Mouse (Mus musculus): ENCODE data around the gene Gckr.
A peak's percentile ranks its signal among the peaks of the same experiment; 100 is the strongest.
"Not testable (repeated sequence)": the region's sequence is repeated elsewhere in the genome, so short reads cannot be mapped to it uniquely, and the experiment has no call there.

Gckr gene

DNA sequence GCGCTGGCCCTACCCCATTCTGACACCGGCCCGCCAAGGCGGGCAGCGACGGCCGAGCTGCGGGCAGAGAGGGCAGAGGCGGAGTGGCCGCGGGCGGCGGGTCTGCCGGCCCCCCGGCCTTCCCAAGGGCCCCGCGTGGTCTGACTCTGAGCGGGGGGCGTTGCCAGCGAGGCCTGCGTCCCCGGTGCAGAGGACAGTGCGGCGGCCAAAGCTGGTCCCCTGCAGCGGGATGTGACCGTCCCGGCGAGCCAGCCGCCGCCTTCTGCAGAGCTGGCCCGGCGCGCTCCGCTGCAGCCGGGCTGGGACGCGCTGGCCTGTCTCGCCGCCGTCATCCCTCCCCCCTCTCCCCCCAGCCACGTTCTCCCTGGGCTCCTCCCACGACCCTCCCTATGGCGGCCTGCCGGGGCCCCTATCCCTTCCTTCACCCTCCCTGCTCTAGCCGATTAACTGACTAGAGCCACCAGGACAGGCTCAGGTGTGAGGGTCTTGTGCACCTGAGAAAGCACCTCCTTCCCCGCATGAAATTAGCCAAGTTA lies 1.6 kb upstream of the Gckr start, which contains the start of gene Fndc4:
TSS of gene Fndc4 (minus strand) at position 475 of the 536 bp plus-strand sequence.
- peak; percentile 34 for DNase-seq (ENCODE audit: low spot score)

DNA sequence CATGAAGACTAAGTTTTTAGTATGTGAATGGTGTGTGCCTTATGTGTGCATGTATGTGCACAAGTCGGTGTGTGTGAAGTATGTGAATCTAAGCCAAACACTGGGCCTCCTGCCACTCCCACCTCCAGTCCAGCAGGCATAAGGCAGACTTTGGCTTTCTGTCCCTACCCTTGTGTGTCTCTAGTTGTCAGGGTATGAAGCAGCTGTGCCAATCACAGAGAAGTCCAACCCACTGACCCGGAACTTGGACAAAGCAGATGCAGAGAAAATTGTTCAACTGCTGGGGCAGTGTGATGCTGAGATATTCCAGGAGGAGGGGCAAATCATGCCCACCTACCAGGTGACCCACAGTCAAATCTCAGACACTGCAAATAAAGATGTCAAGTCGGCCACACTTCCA lies 738 bp downstream of the Gckr start:
- no peak for DNase-seq (ENCODE audit: low spot score)

DNA sequence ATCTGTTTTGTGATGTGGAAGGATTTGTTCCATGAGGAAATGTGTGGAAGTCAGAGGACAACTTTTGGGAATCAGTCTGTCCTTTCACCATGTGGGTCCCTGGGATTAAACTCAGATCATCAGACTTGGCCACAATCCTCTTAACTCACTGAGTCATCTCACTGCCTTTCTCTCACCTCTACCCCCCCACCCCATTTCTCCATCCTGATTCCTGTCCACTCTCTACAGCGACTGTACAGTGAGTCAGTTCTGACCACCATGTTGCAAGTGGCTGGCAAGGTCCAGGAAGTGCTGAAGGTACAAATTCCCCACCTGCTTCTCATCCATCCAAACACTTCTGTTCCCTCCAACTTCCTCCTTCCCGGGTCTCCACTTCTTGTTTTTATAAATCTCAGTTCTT lies 1.2 kb downstream of the Gckr start:
- no peak for DNase-seq (ENCODE audit: low spot score)

DNA sequence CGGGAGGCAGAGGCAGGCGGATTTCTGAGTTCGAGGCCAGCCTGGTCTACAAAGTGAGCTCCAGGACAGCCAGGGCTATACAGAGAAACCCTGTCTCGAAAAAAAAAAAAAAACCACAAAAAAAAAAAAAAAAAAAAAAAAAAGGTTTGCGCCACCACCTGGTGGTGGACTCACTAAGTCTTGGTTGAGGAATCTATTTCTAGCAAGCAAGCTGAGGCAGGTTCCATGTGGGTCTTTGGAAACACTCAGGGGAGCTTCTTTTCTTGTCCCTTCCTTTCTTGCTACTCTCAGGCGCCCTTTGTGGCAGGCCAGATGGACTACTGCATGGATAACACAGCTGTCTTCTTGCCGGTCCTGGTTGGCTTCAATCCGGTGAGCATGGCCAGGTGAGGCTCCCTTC lies 4.6 kb downstream of the Gckr start:
- no peak for DNase-seq (ENCODE audit: low spot score)

DNA sequence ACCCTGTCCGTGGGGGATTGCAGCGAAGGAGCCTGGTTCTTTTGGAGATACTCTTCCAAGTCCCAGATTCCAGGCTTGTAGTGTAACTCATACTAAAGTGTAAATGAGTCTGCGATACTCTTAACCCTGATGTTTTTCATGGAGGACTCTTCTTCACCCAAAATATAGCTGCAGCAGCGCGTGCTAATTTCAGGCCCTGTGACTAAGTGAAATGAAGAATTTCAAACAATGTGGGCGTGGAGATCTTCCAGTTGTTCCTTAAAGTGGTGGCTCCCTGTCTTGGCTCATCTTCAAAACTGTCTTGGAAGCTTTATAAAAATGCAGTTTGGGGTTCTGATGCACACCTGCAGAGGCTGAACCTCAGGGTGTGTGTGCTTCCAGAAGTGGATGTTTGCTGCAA lies 5.8 kb downstream of the Gckr start:
- no peak for DNase-seq (ENCODE audit: low spot score)

DNA sequence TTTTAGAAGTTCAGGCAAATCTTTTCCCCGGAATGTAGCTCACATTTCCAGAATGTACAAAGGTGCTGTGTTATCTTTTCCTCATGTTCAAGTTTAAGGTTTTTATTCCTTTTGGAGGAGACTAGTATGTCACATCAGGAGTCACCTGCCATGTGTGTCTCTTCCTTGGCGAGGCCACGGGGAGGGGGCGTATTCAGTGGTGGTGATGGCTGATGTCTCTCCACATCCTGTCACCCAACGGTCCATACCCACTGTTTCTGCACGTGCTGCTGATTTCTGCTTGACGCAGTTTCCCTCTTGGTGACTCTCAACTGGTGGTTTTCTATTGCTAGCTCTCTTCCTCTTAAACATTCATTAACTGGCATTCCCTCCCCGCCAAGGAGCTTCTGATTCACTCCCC lies 15.6 kb downstream of the Gckr start:
- DNase-seq (ENCODE audit: low spot score): no peak

DNA sequence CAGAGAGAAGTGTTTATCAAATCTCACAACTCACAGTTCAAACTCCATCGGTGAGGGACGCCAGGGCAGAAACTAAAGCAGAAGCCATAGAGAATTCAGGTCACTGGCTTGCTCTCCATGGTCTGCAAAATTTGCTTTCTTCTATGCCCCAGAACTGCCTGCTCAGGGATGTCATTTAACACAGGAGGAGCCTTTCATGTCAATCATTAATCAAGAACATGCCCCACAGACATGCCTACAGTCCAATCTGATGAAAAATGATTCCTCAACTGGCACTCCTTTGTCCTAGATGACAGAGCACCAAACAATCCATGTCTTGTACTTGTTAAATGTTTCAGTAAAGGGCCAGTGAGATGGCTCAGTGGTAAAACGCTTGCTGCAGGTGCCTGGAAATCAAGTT lies 25.5 kb downstream of the Gckr start:
- no peak for DNase-seq (ENCODE audit: low spot score)

DNA sequence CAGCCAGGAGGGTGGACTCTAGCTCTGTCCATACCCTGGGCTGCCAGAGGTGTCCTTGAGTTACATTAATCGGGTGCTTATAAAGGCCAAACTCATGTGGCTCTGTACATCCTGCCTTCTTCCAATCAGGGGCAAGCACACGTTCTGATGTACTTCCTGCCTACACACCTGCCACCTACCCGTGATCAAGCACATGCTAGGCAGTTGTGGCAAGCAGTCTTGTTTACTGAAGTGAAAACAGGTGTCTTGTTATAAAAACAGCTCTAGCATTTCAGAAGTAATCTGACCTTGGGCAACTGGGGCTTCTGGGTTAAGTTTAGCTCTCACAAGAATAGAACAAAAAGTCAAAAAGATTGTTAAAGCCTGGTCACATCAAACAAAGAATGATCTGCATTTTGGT lies 26.8 kb downstream of the Gckr start:
- DNase-seq (ENCODE audit: low spot score): no peak

DNA sequence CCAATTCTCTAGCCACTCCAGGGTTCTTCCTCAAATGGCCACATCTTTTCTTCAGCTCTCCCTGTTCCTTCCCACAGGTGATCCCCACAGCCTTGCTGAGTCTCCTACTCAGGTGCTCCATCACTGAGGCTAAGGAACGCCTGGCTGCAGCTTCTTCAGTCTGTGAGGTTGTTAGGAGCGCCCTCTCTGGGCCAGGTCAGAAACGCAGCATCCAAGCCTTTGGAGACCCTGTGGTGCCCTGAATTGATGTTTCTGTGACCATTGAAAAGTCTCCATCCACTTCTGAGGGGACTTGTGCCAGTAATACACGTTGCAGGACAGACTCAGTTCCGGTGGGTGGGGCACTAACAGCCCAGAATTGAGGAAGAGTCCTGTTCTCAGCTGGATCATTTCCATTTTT lies 29.6 kb downstream of the Gckr start:
- no peak for DNase-seq (ENCODE audit: low spot score)

DNA sequence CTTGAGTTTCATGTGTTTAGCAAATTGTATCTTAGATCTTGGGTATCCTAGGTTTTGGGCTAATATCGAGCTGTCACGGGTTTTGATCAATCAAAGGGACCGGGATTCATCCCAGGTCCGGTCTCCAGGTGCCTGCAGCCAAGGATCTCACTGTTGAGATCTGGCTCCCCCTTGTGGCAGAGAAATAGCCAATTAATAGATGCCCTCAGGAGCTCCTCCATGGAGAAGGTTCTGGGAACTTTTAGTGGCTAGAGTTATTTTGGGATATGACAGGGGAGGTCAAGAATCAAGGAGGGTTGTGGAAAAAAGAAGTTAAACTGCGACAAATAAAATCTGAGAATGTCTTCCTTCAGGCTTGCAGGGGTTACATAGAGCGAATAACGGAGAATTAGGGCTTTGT lies 31.0 kb downstream of the Gckr start:
- DNase-seq (ENCODE audit: low spot score): peak; percentile 30

DNA sequence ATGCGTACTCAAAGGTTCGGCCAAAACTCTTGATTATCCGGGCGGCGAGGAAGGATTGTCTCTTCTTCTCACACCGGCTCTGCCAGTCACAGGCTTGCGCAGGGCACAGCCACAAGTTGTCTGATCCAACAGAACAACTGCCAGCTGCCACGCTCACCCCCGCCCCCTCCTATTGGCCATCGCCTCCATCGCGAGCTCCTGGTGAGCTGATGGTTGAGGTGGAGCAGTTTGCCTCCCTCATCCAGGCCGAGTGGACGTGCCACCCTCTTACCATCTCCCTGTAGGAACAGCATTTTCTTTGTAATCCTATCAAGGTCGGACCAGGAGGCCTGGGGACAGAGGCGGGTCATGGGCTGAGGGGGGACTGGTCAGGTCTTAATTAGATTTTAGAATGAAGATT lies 60.3 kb downstream of the Gckr start:
- DNase-seq (ENCODE audit: low spot score): not testable (repeated sequence)

DNA sequence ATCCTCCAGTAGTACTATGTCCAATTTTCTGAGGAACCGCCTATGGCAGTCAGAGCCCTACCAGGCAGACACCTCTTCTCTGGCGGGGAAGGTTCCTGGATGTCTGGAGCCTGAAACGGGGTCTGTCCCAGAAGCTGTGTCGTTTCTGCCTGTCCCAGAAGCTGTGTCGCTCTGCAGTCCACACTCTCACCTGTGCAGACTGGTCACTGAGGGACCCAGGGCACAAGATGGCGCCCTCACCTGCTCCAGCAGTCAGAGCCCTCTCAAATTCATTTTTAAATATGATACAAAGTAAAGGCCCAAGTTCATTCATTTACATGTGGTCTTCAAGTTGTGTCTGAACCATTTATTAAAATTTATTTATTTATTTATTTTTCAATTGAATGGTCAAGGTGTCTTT lies 63.7 kb downstream of the Gckr start:
- DNase-seq (ENCODE audit: low spot score): no peak
